Mouse (Mus musculus): ENCODE measurements around the gene Ccdc14. TPM values are rescaled to one million over a fixed set of nuclear protein-coding genes. Genes with fewer than 3 reads are reported as not detected.

The Ccdc14 gene
- polyA plus RNA-seq, 1 experiment from 2014 or later: 9.9 TPM

DNA sequence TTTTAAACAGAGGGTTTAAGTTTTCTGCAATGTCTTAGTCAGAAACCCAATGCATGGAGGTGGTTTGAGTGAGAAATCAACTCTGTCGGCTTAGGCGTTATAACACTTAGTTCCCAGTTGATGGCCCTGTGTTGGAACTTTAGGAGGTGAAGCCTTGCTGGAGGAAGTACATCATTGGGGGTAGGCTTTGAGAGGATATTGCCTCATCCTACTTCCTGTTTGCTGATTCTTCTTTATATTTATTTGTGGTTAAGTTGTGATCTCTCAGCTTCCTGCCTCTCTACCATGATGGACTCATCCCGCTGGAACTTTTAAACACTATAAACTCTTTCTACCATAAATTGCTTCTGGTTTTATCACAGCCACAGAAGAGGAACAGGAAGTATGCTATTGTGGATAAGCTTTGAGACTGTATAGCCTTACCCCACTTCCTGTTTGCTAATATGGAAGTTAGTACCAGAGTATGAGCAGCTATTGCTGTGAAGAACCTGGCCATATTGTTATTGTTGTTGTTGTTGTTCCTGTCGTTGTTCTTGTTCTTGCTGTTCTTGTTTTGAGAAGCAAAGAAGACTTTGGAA is 48.3 kb downstream of the Ccdc14 start:
- Histone ChIP-seq H3K9me3 (ENCODE audit: control insufficient read depth, low read length) (no peaks in the 10 kb centered on the region), H3K4me1 (ENCODE audit: control insufficient read depth, insufficient read depth, low read length) (no peaks in the 10 kb centered on the region), H3K36me3 (ENCODE audit: control insufficient read depth, insufficient read depth, low read length) (no peaks in the 10 kb centered on the region), H3K27ac (ENCODE audit: low read depth, low read length) (no peak overlapping the region), H3K4me3 (ENCODE audit: low read length) (no peak overlapping the region), H3K27me3 (ENCODE audit: control insufficient read depth, insufficient read depth, low read length) (no peaks in the 10 kb centered on the region), H3K9ac (ENCODE audit: low read depth, low read length) (no peak overlapping the region), H3K4me2 (replicated peaks; ENCODE audit: low read depth, low read length) (no peak overlapping the region)
- ATAC-seq (ENCODE audit: low FRiP score, low TSS enrichment): no peak
- 84% methylated on average over 4 of the region's 4 CpGs for WGBS

DNA sequence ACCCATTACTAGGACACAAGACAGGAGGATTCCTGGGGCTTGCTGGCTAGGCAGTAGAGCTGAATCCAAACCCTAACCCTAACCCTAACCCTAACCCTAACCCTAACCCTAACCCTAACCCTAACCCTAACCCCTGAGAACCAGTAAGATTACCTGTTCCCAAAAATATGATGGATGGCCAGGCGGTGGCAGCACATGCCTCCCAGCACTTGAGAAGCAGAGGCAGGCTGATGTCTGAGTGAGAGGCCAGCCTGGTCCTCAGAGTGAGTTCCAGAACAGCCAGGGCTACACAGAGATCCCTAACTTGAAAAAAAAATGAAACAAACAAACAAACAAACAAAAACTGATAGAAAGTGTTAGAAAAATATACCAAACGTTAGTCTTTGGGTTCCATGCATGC is 52.5 kb downstream of the Ccdc14 start:
- Histone ChIP-seq H3K9me3 (ENCODE audit: control insufficient read depth, low read length) (no peaks in the 10 kb centered on the region), H3K4me3 (ENCODE audit: low read length) (no peak overlapping the region), H3K9ac (ENCODE audit: low read depth, low read length) (no peak overlapping the region), H3K27me3 (ENCODE audit: control insufficient read depth, insufficient read depth, low read length) (peaks cover 7% of the 10 kb centered on the region; the same call in 1 of the 2 replicates), H3K4me1 (ENCODE audit: control insufficient read depth, insufficient read depth, low read length) (peaks cover 6% of the 10 kb centered on the region), H3K27ac (ENCODE audit: low read depth, low read length) (no peak overlapping the region), H3K36me3 (ENCODE audit: control insufficient read depth, insufficient read depth, low read length) (no peaks in the 10 kb centered on the region), H3K4me2 (replicated peaks; ENCODE audit: low read depth, low read length) (no peak overlapping the region)
- ATAC-seq (ENCODE audit: low FRiP score, low TSS enrichment): no peak
- WGBS: 51% methylated on average over 2 of the region's 2 CpGs

- H3K27me3 ChIP-seq (ENCODE audit: control insufficient read depth, insufficient read depth, low read length): peaks cover 7% of the 10 kb centered on the region; the same call in 1 of the 2 replicates
- H3K36me3 ChIP-seq (ENCODE audit: control insufficient read depth, insufficient read depth, low read length): no peaks in the 10 kb centered on the region
- peak within 1 kb of the TSS; percentile 49 for H3K4me3 ChIP-seq (ENCODE audit: low read length)
- H3K4me1 ChIP-seq (ENCODE audit: control insufficient read depth, insufficient read depth, low read length): peaks cover 17% of the 10 kb centered on the region
- peak within 1 kb of the TSS; percentile 60 for H3K9ac ChIP-seq (ENCODE audit: low read depth, low read length)
- peak within 1 kb of the TSS; percentile 89 for H3K4me2 ChIP-seq (replicated peaks; ENCODE audit: low read depth, low read length)
- peak; percentile 91 for ATAC-seq (ENCODE audit: low FRiP score, low TSS enrichment)
- WGBS: under 1% methylated on average over 48 of the region's 48 CpGs
- H3K9me3 ChIP-seq (ENCODE audit: control insufficient read depth, low read length): no peaks in the 10 kb centered on the region
- H3K27ac ChIP-seq (ENCODE audit: low read depth, low read length): no peak within 1 kb of the TSS
These were observed 54.7 kb downstream of the Ccdc14 start, which contains the start of gene Mylk for GRCm38 (mm10) chr16:34745065-34745585. TSS of gene Mylk (plus strand) at chr16:34745210.

DNA sequence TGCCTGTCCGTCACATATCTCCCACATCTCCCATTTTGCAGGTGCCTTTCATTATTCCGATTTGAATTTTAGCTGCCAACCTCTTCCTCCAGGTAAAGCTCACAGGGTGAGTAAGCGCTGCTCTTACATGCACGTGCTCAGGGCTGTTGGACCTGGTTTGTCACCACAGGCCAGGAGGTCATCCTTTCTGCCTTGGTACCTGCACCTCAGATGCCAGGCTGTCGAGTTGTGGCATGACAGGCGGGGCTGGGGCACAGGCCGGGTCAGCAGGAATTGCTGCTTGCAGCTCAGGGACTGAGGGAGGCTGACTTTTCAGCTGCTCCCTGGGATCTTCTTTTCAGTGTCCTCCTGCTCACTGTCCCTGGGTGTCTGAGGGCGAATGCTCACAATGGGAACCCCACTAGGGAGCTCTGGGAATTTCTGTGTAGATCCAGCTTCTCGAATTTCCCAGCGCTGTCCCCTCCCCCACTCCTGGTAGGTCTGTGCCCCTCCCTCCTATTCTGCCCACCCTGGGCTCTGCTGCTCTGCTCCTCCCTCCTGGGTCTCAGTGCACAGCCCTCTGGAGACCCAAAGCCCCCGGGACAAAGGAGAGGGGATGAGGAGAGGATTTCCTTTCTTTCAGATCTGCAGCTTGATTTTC is 57.8 kb downstream of the Ccdc14 start:
- Histone ChIP-seq H3K9ac (ENCODE audit: low read depth, low read length) (no peak overlapping the region), H3K4me3 (ENCODE audit: low read length) (no peak overlapping the region), H3K27me3 (ENCODE audit: control insufficient read depth, insufficient read depth, low read length) (peaks cover 7% of the 10 kb centered on the region; the same call in 1 of the 2 replicates), H3K36me3 (ENCODE audit: control insufficient read depth, insufficient read depth, low read length) (no peaks in the 10 kb centered on the region), H3K4me1 (ENCODE audit: control insufficient read depth, insufficient read depth, low read length) (peaks cover 17% of the 10 kb centered on the region), H3K9me3 (ENCODE audit: control insufficient read depth, low read length) (no peaks in the 10 kb centered on the region), H3K27ac (ENCODE audit: low read depth, low read length) (no peak overlapping the region), H3K4me2 (replicated peaks; ENCODE audit: low read depth, low read length) (no peak overlapping the region; the same call in 1 of the 2 replicates)
- no peak for ATAC-seq (ENCODE audit: low FRiP score, low TSS enrichment)
- 25% methylated on average over 11 of the region's 11 CpGs for WGBS

DNA sequence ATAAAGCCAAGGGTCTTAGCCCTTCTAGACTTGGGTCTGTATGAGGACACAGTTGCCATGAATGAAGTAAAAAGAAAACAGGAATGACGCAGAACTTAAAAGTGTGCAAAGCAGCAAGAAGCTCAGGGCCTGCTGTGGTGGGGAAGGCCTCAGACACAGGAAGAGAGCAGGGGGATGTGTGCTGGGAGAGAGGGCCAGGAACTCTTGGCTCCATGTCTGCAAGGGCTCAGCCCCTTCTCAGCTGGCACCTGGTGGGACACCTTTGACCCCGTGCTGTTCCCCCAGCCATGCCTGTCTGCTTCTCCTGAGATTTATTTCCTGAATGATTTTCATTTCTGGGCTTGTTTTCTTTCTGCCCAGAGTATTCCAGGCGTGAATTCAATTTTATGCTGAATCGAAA is 59.1 kb downstream of the Ccdc14 start:
- Histone ChIP-seq H3K36me3 (ENCODE audit: control insufficient read depth, insufficient read depth, low read length) (no peaks in the 10 kb centered on the region), H3K27ac (ENCODE audit: low read depth, low read length) (no peak overlapping the region), H3K9me3 (ENCODE audit: control insufficient read depth, low read length) (no peaks in the 10 kb centered on the region), H3K4me1 (ENCODE audit: control insufficient read depth, insufficient read depth, low read length) (peaks cover 17% of the 10 kb centered on the region), H3K9ac (ENCODE audit: low read depth, low read length) (no peak overlapping the region), H3K27me3 (ENCODE audit: control insufficient read depth, insufficient read depth, low read length) (peaks cover 4% of the 10 kb centered on the region; the same call in 1 of the 2 replicates), H3K4me3 (ENCODE audit: low read length) (no peak overlapping the region), H3K4me2 (replicated peaks; ENCODE audit: low read depth, low read length) (no peak overlapping the region)
- WGBS: 57% methylated on average over 4 of the region's 4 CpGs
- ATAC-seq (ENCODE audit: low FRiP score, low TSS enrichment): no peak

GRCm38 (mm10) chr16:34752026-34752425 is 61.6 kb downstream of the Ccdc14 start:
- H3K27ac ChIP-seq (ENCODE audit: low read depth, low read length): no peak overlapping the region
- no peak overlapping the region for H3K4me2 ChIP-seq (replicated peaks; ENCODE audit: low read depth, low read length)
- peak; percentile 64 for ATAC-seq (ENCODE audit: low FRiP score, low TSS enrichment)
- 28% methylated on average over 3 of the region's 3 CpGs for WGBS
- H3K4me1 ChIP-seq (ENCODE audit: control insufficient read depth, insufficient read depth, low read length): peaks cover 14% of the 10 kb centered on the region
- H3K9me3 ChIP-seq (ENCODE audit: control insufficient read depth, low read length): no peaks in the 10 kb centered on the region
- no peaks in the 10 kb centered on the region for H3K36me3 ChIP-seq (ENCODE audit: control insufficient read depth, insufficient read depth, low read length)
- H3K4me3 ChIP-seq (ENCODE audit: low read length): no peak overlapping the region
- no peak overlapping the region for H3K9ac ChIP-seq (ENCODE audit: low read depth, low read length)
- H3K27me3 ChIP-seq (ENCODE audit: control insufficient read depth, insufficient read depth, low read length): no peaks in the 10 kb centered on the region

- no peaks in the 10 kb centered on the region for H3K36me3 ChIP-seq (ENCODE audit: control insufficient read depth, insufficient read depth, low read length)
- H3K9ac ChIP-seq (ENCODE audit: low read depth, low read length): no peak overlapping the region
- no peak overlapping the region for H3K27ac ChIP-seq (ENCODE audit: low read depth, low read length)
- H3K9me3 ChIP-seq (ENCODE audit: control insufficient read depth, low read length): no peaks in the 10 kb centered on the region
- no peak for ATAC-seq (ENCODE audit: low FRiP score, low TSS enrichment)
- no peak overlapping the region for H3K4me3 ChIP-seq (ENCODE audit: low read length)
- H3K4me1 ChIP-seq (ENCODE audit: control insufficient read depth, insufficient read depth, low read length): peaks cover 24% of the 10 kb centered on the region
- H3K27me3 ChIP-seq (ENCODE audit: control insufficient read depth, insufficient read depth, low read length): no peaks in the 10 kb centered on the region
- no peak overlapping the region for H3K4me2 ChIP-seq (replicated peaks; ENCODE audit: low read depth, low read length)
- WGBS: 88% methylated on average over 3 of the region's 3 CpGs
These were observed 62.6 kb downstream of the Ccdc14 start for GRCm38 (mm10) chr16:34752977-34753376.

DNA sequence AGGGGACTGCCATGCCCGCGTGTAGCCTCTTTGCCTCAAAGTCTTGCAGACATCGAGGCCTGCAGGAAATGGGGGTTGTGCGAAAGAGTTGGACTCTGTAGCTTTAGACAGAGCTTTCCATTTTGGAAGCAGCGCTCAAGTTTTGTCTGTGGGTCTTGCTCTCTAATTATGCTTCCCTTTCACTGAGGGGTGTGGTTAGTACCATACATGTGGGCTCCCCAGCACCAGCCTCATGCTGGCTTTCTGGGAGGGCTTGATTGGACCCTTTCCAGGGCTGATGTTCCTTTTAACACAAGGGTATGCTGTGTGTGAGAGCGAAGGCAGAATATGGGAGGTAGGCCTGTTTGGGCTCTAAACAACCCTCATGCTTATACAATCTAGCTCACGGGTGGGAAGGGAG is 66.6 kb downstream of the Ccdc14 start:
- Histone ChIP-seq H3K4me2 (replicated peaks; ENCODE audit: low read depth, low read length) (no peak overlapping the region), H3K36me3 (ENCODE audit: control insufficient read depth, insufficient read depth, low read length) (no peaks in the 10 kb centered on the region), H3K9me3 (ENCODE audit: control insufficient read depth, low read length) (no peaks in the 10 kb centered on the region), H3K9ac (ENCODE audit: low read depth, low read length) (no peak overlapping the region), H3K27me3 (ENCODE audit: control insufficient read depth, insufficient read depth, low read length) (no peaks in the 10 kb centered on the region), H3K27ac (ENCODE audit: low read depth, low read length) (no peak overlapping the region), H3K4me3 (ENCODE audit: low read length) (no peak overlapping the region), H3K4me1 (ENCODE audit: control insufficient read depth, insufficient read depth, low read length) (peaks cover 14% of the 10 kb centered on the region)
- 76% methylated on average over 7 of the region's 7 CpGs for WGBS
- ATAC-seq (ENCODE audit: low FRiP score, low TSS enrichment): no peak

DNA sequence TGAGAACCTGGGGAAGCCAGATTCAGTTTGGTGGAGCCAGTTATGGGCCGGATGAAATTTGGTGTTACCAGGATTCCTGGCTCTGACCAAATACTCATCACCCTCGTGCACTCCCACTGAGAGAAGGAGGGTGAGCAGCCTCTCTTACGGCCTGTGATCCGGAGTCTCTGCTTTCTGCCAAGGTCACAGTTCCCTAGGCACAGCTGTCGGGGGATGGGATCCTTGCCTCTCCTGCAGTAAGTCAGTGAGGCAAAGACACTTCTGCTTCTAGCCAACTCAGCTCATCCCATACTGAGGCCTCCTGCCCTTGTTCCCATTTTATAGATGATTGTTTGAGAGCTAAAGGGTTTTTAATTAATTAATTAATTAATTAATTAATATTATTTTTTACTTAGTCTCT is 67.8 kb downstream of the Ccdc14 start:
- Histone ChIP-seq H3K36me3 (ENCODE audit: control insufficient read depth, insufficient read depth, low read length) (no peaks in the 10 kb centered on the region), H3K4me3 (ENCODE audit: low read length) (no peak overlapping the region), H3K27ac (ENCODE audit: low read depth, low read length) (no peak overlapping the region), H3K27me3 (ENCODE audit: control insufficient read depth, insufficient read depth, low read length) (no peaks in the 10 kb centered on the region), H3K9me3 (ENCODE audit: control insufficient read depth, low read length) (no peaks in the 10 kb centered on the region), H3K4me2 (replicated peaks; ENCODE audit: low read depth, low read length) (no peak overlapping the region), H3K4me1 (ENCODE audit: control insufficient read depth, insufficient read depth, low read length) (peaks cover 14% of the 10 kb centered on the region), H3K9ac (ENCODE audit: low read depth, low read length) (no peak overlapping the region)
- ATAC-seq (ENCODE audit: low FRiP score, low TSS enrichment): peak; percentile 70
- 36% methylated on average over 5 of the region's 5 CpGs for WGBS

All from kidney, embryonic 14.5 days (tissue).